Mouse (Mus musculus) forebrain, postnatal 0 days (tissue): ENCODE results near the gene Gas1. TPM values are rescaled to one million over a fixed set of nuclear protein-coding genes. Genes with fewer than 3 reads are reported as not detected.

Source experiments
- ATAC-seq: fragments of 200-750 bp; cut with Nextera tagmentation; 2 replicates; pipeline ENCODE4 v1.8.0; 2017; ENCODE audit warnings: mild to moderate bottlenecking, moderate library complexity
- DNase-seq: peaks from one replicate; pipeline ENCODE4 v3.0.0-alpha.2; 2015
- H3K27ac ChIP-seq: fragments of 300-500 bp; sonication (generic); 2 replicates; pipeline ENCODE4 v1.5.1; 2014; ENCODE audit warnings: low read depth, mild to moderate bottlenecking, antibody characterized with exemption, low read length, moderate library complexity, mixed read lengths
- H3K27me3 ChIP-seq: fragments of 300-500 bp; sonication (generic); 2 replicates; pipeline ENCODE4 v1.6.1; 2014; ENCODE audit warnings: mild to moderate bottlenecking, low read length, mixed read lengths; ENCODE audit not compliant: insufficient read depth
- H3K36me3 ChIP-seq: fragments of 300-500 bp; sonication (generic); 2 replicates; pipeline ENCODE4 v1.6.1; 2014; ENCODE audit warnings: mild to moderate bottlenecking, moderate library complexity; ENCODE audit not compliant: insufficient read depth
- H3K4me1 ChIP-seq: fragments of 300-500 bp; sonication (generic); 2 replicates; pipeline ENCODE4 v1.6.1; 2014; ENCODE audit warnings: antibody characterized with exemption; ENCODE audit not compliant: insufficient read depth
- H3K4me2 ChIP-seq: fragments of 300-500 bp; sonication (generic); 2 replicates; pipeline ENCODE4 v1.6.1; 2014; ENCODE audit warnings: low read depth, mild to moderate bottlenecking, moderate library complexity
- H3K4me3 ChIP-seq: fragments of 300-500 bp; sonication (generic); 2 replicates; pipeline ENCODE4 v1.5.1; 2014; ENCODE audit warnings: low read depth, low read length, mixed read lengths
- H3K9ac ChIP-seq: fragments of 300-500 bp; sonication (generic); 2 replicates; pipeline ENCODE4 v1.6.1; 2014; ENCODE audit warnings: mild to moderate bottlenecking
- H3K9me3 ChIP-seq: fragments of 300-500 bp; sonication (generic); 2 replicates; pipeline ENCODE4 v1.6.1; 2016; ENCODE audit warnings: low read length
- CTCF ChIP-seq: sonication (generic); IDR thresholded peaks from 2 replicates; pipeline ENCODE4 v1.5.1; 2016; ENCODE audit warnings: antibody characterized with exemption, control low read depth, low read depth
- WGBS: fragments of 180-500 bp; shearing (Covaris S2); extraction: QIAGEN DNeasy Blood & Tissue Kit; methylation state at CpG from one replicate; pipeline ENCODE4 v1.1.7; 2014; 5-methylcytosine and 5-hydroxymethylcytosine counted together
- polyA plus RNA-seq: library from polyadenylated mRNA; unstranded; fragments of >200 nt; fragmentation: Nextera tagmentation; extraction: Ambion mirVana; gene quantifications from 2 replicates; pipeline ENCODE4 v1.2.1, GENCODE M21; 2015
- total RNA-seq: library from RNA; depleted of rRNA; stranded (reverse); fragments of >200 nt; gene quantifications from 2 replicates; pipeline ENCODE4 v1.2.3, GENCODE M21; 2014; rRNA removed

The Gas1 gene
- total RNA-seq = 23.5 and 40.9 TPM in 2 replicates
- 22.4 and 23.1 TPM in 2 replicates for polyA plus RNA-seq

GRCm38 (mm10) chr13:60177106-60177796 lies at the start of gene Gas1:
Gene Gas1 (minus strand): TSS chr13:60177365.
- peak; percentile 16 for TF ChIP-seq CTCF
- DNase-seq = peak; percentile 81
- H3K4me2 ChIP-seq = peak within 1 kb of the TSS; percentile 95
- H3K36me3 ChIP-seq = no peaks in the 10 kb centered on the region
- H3K4me1 ChIP-seq = no peaks in the 10 kb centered on the region
- under 1% methylated on average over 53 of the region's 59 CpGs for WGBS
- ATAC-seq = peak; percentile 81
- H3K9me3 ChIP-seq = no peaks in the 10 kb centered on the region
- peak within 1 kb of the TSS; percentile 89 for H3K27ac ChIP-seq
- H3K4me3 ChIP-seq = peak within 1 kb of the TSS; percentile 73
- 0 out of 2 replicates have a peak, but pooled peaks cover 2% of the 10 kb centered on the region for H3K27me3 ChIP-seq
- H3K9ac ChIP-seq = peak within 1 kb of the TSS; percentile 77

DNA sequence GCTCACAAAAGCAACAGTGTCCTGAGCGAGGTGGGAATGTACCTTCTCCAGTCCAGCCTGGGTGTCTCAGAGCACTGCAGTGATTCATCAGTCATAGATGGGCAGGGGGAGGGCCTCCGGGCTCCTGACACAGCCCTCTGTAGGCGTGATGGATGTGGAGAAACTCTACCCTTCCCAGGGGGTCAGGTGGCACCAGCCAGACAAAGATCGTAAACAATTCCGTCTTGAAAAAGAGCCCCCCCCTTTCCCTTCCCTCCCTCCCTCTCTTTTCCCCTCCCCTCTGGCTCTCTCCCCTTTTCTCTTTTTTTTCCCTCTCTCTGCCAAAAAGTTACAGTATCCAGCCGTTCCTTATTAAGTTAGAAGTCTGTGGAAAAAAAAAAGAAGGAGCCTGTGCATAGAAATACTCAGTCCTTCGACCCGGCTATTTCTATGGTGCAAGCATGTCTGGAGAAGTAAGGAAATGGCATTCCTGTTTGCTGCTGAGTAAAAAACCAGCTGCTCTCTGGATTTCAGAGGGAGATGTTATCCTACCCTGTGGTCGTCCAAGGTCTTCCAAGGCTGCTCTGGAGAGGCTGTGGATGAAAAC lies 49.2 kb upstream of the Gas1 start:
- Histone ChIP-seq H3K4me1 (no peaks in the 10 kb centered on the region), H3K36me3 (no peaks in the 10 kb centered on the region), H3K9ac (no peak overlapping the region), H3K27ac (no peak overlapping the region), H3K27me3 (no peaks in the 10 kb centered on the region), H3K9me3 (no peaks in the 10 kb centered on the region), H3K4me2 (no peak overlapping the region), H3K4me3 (no peak overlapping the region)
- 29% methylated on average over 9 of the region's 9 CpGs for WGBS
- ATAC-seq (no peak; the same call in 1 of the 2 replicates), DNase-seq (no peak)
- no peak for TF ChIP-seq CTCF

DNA sequence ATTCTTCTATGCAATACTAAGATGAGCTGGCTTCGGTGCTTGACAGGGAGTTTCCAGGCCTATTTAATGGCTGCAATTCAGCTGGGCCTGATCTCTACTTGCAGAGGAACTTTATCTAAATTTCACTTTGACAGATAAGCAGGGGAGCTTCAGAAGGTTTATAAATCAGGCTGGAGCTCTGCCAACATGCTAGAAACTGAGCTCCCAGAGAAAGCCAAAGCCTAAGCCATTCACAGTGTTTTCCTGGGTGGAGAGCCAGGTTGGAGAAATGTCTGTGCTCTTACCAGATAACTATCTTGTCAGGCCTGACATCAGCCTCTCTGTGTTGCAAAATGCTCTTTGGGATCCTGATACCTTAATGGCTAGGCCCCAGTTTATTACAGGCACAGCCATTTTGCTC lies 48.6 kb upstream of the Gas1 start:
- Histone ChIP-seq H3K4me2 (no peak overlapping the region), H3K27me3 (no peaks in the 10 kb centered on the region), H3K9me3 (no peaks in the 10 kb centered on the region), H3K36me3 (no peaks in the 10 kb centered on the region), H3K27ac (peak overlapping the region; percentile 1; the same call in 1 of the 2 replicates), H3K4me1 (no peaks in the 10 kb centered on the region), H3K4me3 (no peak overlapping the region), H3K9ac (no peak overlapping the region)
- no peak for TF ChIP-seq CTCF
- ATAC-seq (peak; percentile 23; the same call in 1 of the 2 replicates), DNase-seq (peak; percentile 59)
- 55% methylated on average over 1 of the region's 1 CpGs for WGBS

DNA sequence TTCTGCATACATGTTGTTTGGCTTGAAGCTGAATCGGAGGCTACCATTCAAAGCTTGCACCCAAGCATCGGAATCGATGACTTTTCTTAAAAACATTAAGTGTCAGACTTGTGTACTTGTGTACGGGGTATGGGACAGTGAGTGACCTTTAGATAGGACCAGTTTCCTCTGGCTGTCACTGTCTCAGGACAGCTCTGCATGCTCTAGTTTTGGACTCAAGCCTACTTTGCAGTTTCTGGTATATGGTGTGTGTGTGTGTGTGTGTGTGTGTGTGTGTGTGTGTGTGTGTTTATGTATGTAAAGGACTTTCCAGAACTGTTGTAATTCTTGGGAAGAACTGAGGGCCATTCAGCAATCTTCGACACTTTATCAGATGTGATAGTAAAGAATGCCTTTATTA lies 48.1 kb upstream of the Gas1 start:
- Histone ChIP-seq H3K4me1 (no peaks in the 10 kb centered on the region), H3K9ac (no peak overlapping the region), H3K4me3 (no peak overlapping the region), H3K27me3 (no peaks in the 10 kb centered on the region), H3K27ac (no peak overlapping the region), H3K9me3 (no peaks in the 10 kb centered on the region), H3K4me2 (no peak overlapping the region), H3K36me3 (no peaks in the 10 kb centered on the region)
- no peak for DNase-seq
- 92% methylated on average over 5 of the region's 5 CpGs for WGBS
- TF ChIP-seq CTCF = no peak
- no peak for ATAC-seq

- no peak overlapping the region for H3K9ac ChIP-seq
- H3K27ac ChIP-seq = no peak overlapping the region
- H3K36me3 ChIP-seq = no peaks in the 10 kb centered on the region
- H3K9me3 ChIP-seq = no peaks in the 10 kb centered on the region
- ATAC-seq = no peak
- 77% methylated on average over 2 of the region's 2 CpGs for WGBS
- no peak for TF ChIP-seq CTCF
- H3K4me3 ChIP-seq = no peak overlapping the region
- no peak for DNase-seq
- no peak overlapping the region for H3K4me2 ChIP-seq
- H3K27me3 ChIP-seq = no peaks in the 10 kb centered on the region
- H3K4me1 ChIP-seq = no peaks in the 10 kb centered on the region
These were observed 46.6 kb upstream of the Gas1 start for GRCm38 (mm10) chr13:60223797-60224196.

DNA sequence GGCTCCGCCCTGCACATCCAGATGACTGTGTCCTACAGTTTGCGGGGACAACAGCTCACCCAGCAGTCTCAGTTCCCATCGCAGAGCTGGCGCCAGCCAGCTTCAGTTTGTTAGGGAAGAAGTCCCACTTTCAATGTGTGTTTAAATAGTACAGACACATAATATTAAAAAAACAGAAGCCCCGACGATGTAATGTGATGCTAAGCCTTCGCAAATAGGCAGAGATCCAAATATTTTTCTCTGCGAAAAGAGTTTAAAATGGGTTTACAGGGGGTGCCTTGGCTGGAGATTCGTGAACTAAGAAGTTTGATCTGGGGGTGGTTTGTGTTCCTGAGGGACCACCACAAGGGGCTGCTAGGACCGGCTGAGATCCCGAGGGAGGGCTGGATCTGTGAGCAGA lies 45.2 kb upstream of the Gas1 start:
- Histone ChIP-seq H3K36me3 (no peaks in the 10 kb centered on the region), H3K4me1 (no peaks in the 10 kb centered on the region), H3K27ac (no peak overlapping the region), H3K9ac (no peak overlapping the region), H3K4me2 (no peak overlapping the region), H3K4me3 (no peak overlapping the region), H3K9me3 (no peaks in the 10 kb centered on the region), H3K27me3 (no peaks in the 10 kb centered on the region)
- 71% methylated on average over 11 of the region's 11 CpGs for WGBS
- ATAC-seq = no peak
- DNase-seq = no peak
- no peak for TF ChIP-seq CTCF

DNA sequence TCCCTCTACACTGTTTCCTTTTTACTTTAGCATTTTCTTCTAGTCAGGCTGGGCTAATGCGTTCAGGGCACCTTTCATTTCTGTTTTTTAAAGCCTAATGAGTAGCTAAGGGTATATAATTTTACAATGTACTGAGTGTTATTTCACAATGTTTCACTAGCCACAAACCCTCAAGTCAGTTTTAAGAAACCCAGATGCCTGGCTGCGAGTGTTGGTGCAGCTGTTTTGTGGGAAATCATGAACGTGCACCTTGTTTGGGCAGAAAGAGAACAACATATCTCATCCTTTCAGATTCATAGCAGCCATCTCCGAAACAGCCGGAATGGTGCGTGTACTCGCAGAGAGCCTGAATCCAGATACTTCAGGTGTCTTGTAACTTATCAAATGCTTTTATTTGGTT lies 36.7 kb upstream of the Gas1 start:
- 93% methylated on average over 7 of the region's 7 CpGs for WGBS
- DNase-seq (no peak), ATAC-seq (no peak)
- Histone ChIP-seq H3K36me3 (no peaks in the 10 kb centered on the region), H3K27ac (no peak overlapping the region), H3K4me1 (no peaks in the 10 kb centered on the region), H3K4me3 (no peak overlapping the region), H3K9me3 (no peaks in the 10 kb centered on the region), H3K27me3 (no peaks in the 10 kb centered on the region), H3K4me2 (no peak overlapping the region), H3K9ac (no peak overlapping the region)
- no peak for TF ChIP-seq CTCF
